9 mouse cellular contexts compared by ENCODE assay signal in the genomic region with DNA sequence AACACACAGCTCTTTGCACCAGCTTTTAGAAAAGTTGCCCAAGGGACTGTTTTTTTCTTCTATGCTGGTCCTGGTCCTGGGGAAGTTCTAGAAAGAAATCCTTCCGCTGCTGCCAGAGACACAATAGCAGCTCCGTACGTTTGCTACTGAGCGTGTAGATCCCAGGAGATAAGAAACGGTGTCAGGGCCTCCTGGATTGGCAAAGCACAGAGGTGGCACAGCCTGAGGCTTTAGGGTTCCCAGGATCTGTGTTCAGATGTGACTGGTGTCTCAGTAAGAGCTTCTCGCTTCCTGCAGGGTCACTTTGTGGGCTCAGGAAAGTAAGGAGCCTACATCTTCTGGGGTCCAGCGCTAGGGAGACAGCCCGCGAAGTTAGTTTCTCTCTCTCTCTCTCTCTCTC. TPM values are rescaled to one million over a fixed set of nuclear protein-coding genes. Genes with fewer than 3 reads are reported as not detected.
DNase-seq lines count a peak whose midpoint lies in the region; ATAC-seq and TF ChIP-seq lines count a peak whose summit lies in the region.
"Had no signal": no experiment of that assay in that cellular context is flagged by ENCODE, and none has a peak within 500 bp of the region (broad histone marks: within the 10 kb centered on the region; RNA-seq: fewer than 3 reads in every experiment).

No protein-coding gene starts in this region.

- no peaks in the 10 kb centered on the region for H3K9me3 ChIP-seq in lung, postnatal 0 days (ENCODE audit: low read length)
- no peaks in the 10 kb centered on the region for H3K9me3 ChIP-seq in intestine, postnatal 0 days (ENCODE audit: control insufficient read depth)
- no peaks in the 10 kb centered on the region for H3K9me3 ChIP-seq in stomach, embryonic 16.5 days (replicated peaks; ENCODE audit: control insufficient read depth, low read length)

- H3K4me2 ChIP-seq in lung, postnatal 0 days (replicated peaks; ENCODE audit: low read depth, low read length): peak overlapping the region; percentile 95
- peak overlapping the region; percentile 99 for H3K4me2 ChIP-seq in intestine, postnatal 0 days (replicated peaks; ENCODE audit: low read depth)
- peak overlapping the region; percentile 100 for H3K4me2 ChIP-seq in stomach, embryonic 16.5 days (ENCODE audit: low read depth, low read length)

- H3K27me3 ChIP-seq in lung, postnatal 0 days (replicated peaks; ENCODE audit: insufficient read depth, low read length): no peaks in the 10 kb centered on the region
- H3K27me3 ChIP-seq in intestine, postnatal 0 days (replicated peaks; ENCODE audit: control insufficient read depth, insufficient read depth, low read length): peaks cover 15% of the 10 kb centered on the region; the same call in 1 of the 2 replicates
- no peaks in the 10 kb centered on the region for H3K27me3 ChIP-seq in stomach, embryonic 16.5 days (ENCODE audit: control insufficient read depth, insufficient read depth, low read length)

- H3K4me3 ChIP-seq in lung, postnatal 0 days (ENCODE audit: low read depth, low read length): peak overlapping the region; percentile 51
- no peak overlapping the region for H3K4me3 ChIP-seq in lung, adult 2 months (replicated peaks; ENCODE audit: extremely low read depth, low read depth, low read length)
- peak overlapping the region; percentile 56 for H3K4me3 ChIP-seq in intestine, postnatal 0 days (ENCODE audit: low read depth, low read length)
- peak overlapping the region; percentile 66 for H3K4me3 ChIP-seq in stomach, embryonic 16.5 days (replicated peaks; ENCODE audit: low read length)

- TF ChIP-seq EP300 in lung, postnatal 0 days (IDR thresholded peaks at IDR 0.05): no peak

- H3K9ac ChIP-seq in lung, postnatal 0 days (replicated peaks; ENCODE audit: low read depth): no peak overlapping the region
- 0 out of 2 replicates have a peak overlapping the region, but pooled peaks have one; percentile 46 for H3K9ac ChIP-seq in intestine, postnatal 0 days (ENCODE audit: low read depth, low read length)
- peak overlapping the region; percentile 78; the same call in 1 of the 2 replicates for H3K9ac ChIP-seq in stomach, embryonic 16.5 days (ENCODE audit: low read length)

- WGBS in lung, postnatal 0 days: 34% methylated on average over 9 of the region's 9 CpGs
- 39% methylated on average over 9 of the region's 9 CpGs for WGBS in lung, adult 2 months
- 35% methylated on average over 9 of the region's 9 CpGs for WGBS in intestine, postnatal 0 days
- WGBS in stomach, embryonic 16.5 days: 31% methylated on average over 9 of the region's 9 CpGs

- H3K4me1 ChIP-seq in lung, postnatal 0 days (ENCODE audit: insufficient read depth, low read depth, low read length): peaks cover 4% of the 10 kb centered on the region
- H3K4me1 ChIP-seq in lung, adult 2 months (ENCODE audit: control insufficient read depth, insufficient read depth, low read length): 0 out of 2 replicates have a peak, but pooled peaks cover 4% of the 10 kb centered on the region
- no peaks in the 10 kb centered on the region for H3K4me1 ChIP-seq in intestine, postnatal 0 days (replicated peaks; ENCODE audit: control insufficient read depth, insufficient read depth, low read length)
- H3K4me1 ChIP-seq in stomach, embryonic 16.5 days (ENCODE audit: control insufficient read depth, insufficient read depth, low read length): peaks cover 8% of the 10 kb centered on the region; the same call in 1 of the 2 replicates

- no peak for TF ChIP-seq POLR2A in lung, adult 2 months (IDR thresholded peaks at IDR 0.05; ENCODE audit: borderline replicate concordance, extremely low read depth, low read depth, low read length)

- no peak overlapping the region for H3K27ac ChIP-seq in lung, postnatal 0 days (ENCODE audit: low read length)
- H3K27ac ChIP-seq in intestine, postnatal 0 days (ENCODE audit: low read depth, low read length): no peak overlapping the region
- H3K27ac ChIP-seq in stomach, embryonic 16.5 days (ENCODE audit: low read length): no peak overlapping the region

- H3K36me3 ChIP-seq in lung, postnatal 0 days (ENCODE audit: insufficient read depth, low read length): no peaks in the 10 kb centered on the region
- no peaks in the 10 kb centered on the region for H3K36me3 ChIP-seq in intestine, postnatal 0 days (ENCODE audit: control insufficient read depth, insufficient read depth)
- H3K36me3 ChIP-seq in stomach, embryonic 16.5 days (ENCODE audit: control insufficient read depth, insufficient read depth, low read length): no peaks in the 10 kb centered on the region

- peak; percentile 42 for DNase-seq in embryo, embryonic 10.5 days (ENCODE audit: low spot score)
- DNase-seq in embryo, embryonic 10 days (ENCODE audit: low spot score): no peak
- DNase-seq in lung, postnatal 0 days (ENCODE audit: low spot score): no peak
- no peak for DNase-seq in lung, adult 2 months
- no peak for DNase-seq in urinary bladder, adult 18-20 months (ENCODE audit: low spot score in 2 of 2)
- DNase-seq in thymus, adult 18-20 months: no peak
- DNase-seq: B cell, adult 2 months had no signal

- no peak for TF ChIP-seq CTCF in lung, postnatal 0 days (IDR thresholded peaks at IDR 0.05)
- TF ChIP-seq CTCF in lung, adult 2 months (IDR thresholded peaks at IDR 0.05; ENCODE audit: insufficient read depth, low read length): no peak
- no peak for TF ChIP-seq CTCF in intestine, postnatal 0 days (IDR thresholded peaks at IDR 0.05; ENCODE audit: low read depth)

- no peak for ATAC-seq in lung, postnatal 0 days
- no peak for ATAC-seq in intestine, postnatal 0 days
- no peak for ATAC-seq in stomach, embryonic 16.5 days (ENCODE audit: insufficient read depth, low FRiP score)

RNA-seq across cellular contexts. Expression of gene Aif1l, which starts 1.0 kb away (rescaled TPM):
- polyA plus RNA-seq in lung, postnatal 0 days (2015; fragmentation: Nextera tagmentation; extraction: Ambion mirVana): 11.7 and 12.6 TPM in 2 replicates
- polyA plus RNA-seq in lung, adult 2 months (2012; rRNA removed): 3.5 and 9.0 TPM in 2 replicates
- polyA plus RNA-seq in intestine, postnatal 0 days (2015; fragmentation: Nextera tagmentation; extraction: Ambion mirVana): 8.1 and 8.2 TPM in 2 replicates
- 11.6 and 12.4 TPM in 2 replicates for polyA plus RNA-seq in stomach, embryonic 16.5 days (2015; fragmentation: Nextera tagmentation; extraction: Ambion mirVana)

RNA-seq across cellular contexts. Expression of gene Nup214, which starts 23.3 kb away (rescaled TPM):
- polyA plus RNA-seq in lung, postnatal 0 days (2015; fragmentation: Nextera tagmentation; extraction: Ambion mirVana): 57.1 and 65.6 TPM in 2 replicates
- polyA plus RNA-seq in lung, adult 2 months (2012; rRNA removed): 31.6 and 35.1 TPM in 2 replicates
- polyA plus RNA-seq in intestine, postnatal 0 days (2015; fragmentation: Nextera tagmentation; extraction: Ambion mirVana): 31.3 and 37.2 TPM in 2 replicates
- 56.5 and 58.8 TPM in 2 replicates for polyA plus RNA-seq in stomach, embryonic 16.5 days (2015; fragmentation: Nextera tagmentation; extraction: Ambion mirVana)
